Mouse (Mus musculus) embryonic fibroblast, embryonic 13.5 days (primary cell): Measurements from ENCODE around the gene 9930104L06Rik.

Source experiments
- CTCF ChIP-seq: IDR thresholded peaks from 2 replicates; pipeline ENCODE4 v1.5.1; 2011; ENCODE audit warnings: mild to moderate bottlenecking, control low read depth, low read length, moderate library complexity, borderline replicate concordance; ENCODE audit not compliant: insufficient read depth
- POLR2A ChIP-seq: IDR thresholded peaks from 2 replicates; pipeline ENCODE4 v1.6.1; 2011; ENCODE audit warnings: low read depth, mild to moderate bottlenecking, control low read depth, low read length, moderate library complexity

- TF ChIP-seq CTCF (no peak), POLR2A (no peak)
Measured at GRCm38 (mm10) chr4:124990325-124990724, 53.5 kb downstream of the 9930104L06Rik start.
